Mouse (Mus musculus): ENCODE measurements around the gene Rhbg. TPM values are rescaled to one million over a fixed set of nuclear protein-coding genes. Genes with fewer than 3 reads are reported as not detected.

The Rhbg gene
- polyA plus RNA-seq, 1 experiment: 0.08 TPM

- peak overlapping the region; percentile 57 for H3K4me3 ChIP-seq (replicated peaks; ENCODE audit: insufficient read depth, low read depth, low read length)
- no peaks in the 10 kb centered on the region for H3K27me3 ChIP-seq (ENCODE audit: control insufficient read depth, insufficient read depth, low read length)
- peak overlapping the region; percentile 76 for H3K27ac ChIP-seq (ENCODE audit: insufficient read depth, low read length)
- DNase-seq: peak; percentile 56 to 73
- 2% methylated on average over 61 of the region's 61 CpGs for WGBS
- H3K4me1 ChIP-seq (ENCODE audit: control insufficient read depth, insufficient read depth, low read length): peaks cover 21% of the 10 kb centered on the region
- TF ChIP-seq CTCF (IDR thresholded peaks at IDR 0.05; ENCODE audit: borderline replicate concordance, insufficient read depth, low read depth, low read length): no peak
- TF ChIP-seq POLR2A (IDR thresholded peaks at IDR 0.05; ENCODE audit: borderline replicate concordance, insufficient read depth, low read length): no peak
These were observed 54.1 kb downstream of the Rhbg start for GRCm38 (mm10) chr3:88200161-88200971.

DNA sequence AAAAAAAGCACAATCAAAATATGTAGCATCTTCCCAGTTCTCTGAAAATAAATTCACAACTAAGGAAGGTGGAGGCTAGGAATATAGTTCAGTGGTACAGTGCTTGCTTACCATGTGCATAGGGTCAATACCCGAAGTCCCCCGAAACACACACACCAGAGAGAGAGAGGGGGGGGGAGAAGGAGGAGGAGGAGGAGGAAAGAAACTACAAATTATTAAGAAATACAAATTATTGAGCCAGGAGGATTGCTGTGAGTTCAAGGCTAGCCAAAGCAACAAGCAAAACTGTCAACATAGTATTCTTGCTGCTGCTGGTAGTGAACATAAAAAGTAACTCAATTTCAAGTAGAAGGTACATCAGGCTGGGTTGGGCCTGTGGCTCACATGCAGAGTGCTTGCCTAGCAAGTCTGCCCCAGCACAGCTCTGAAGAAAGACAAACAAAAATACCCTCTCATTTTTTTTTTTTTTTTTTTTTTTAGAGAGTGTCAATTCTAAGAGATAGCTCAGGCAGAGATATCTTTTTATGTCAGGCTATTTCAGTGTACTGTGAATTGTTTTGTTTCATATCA is 54.9 kb downstream of the Rhbg start:
- DNase-seq: no peak
- H3K27me3 ChIP-seq (ENCODE audit: control insufficient read depth, insufficient read depth, low read length): no peaks in the 10 kb centered on the region
- WGBS: 100% methylated on average over 2 of the region's 2 CpGs
- TF ChIP-seq CTCF (IDR thresholded peaks at IDR 0.05; ENCODE audit: borderline replicate concordance, insufficient read depth, low read depth, low read length) (no peak), POLR2A (IDR thresholded peaks at IDR 0.05; ENCODE audit: borderline replicate concordance, insufficient read depth, low read length) (no peak)
- H3K27ac ChIP-seq (ENCODE audit: insufficient read depth, low read length): no peak overlapping the region
- H3K4me1 ChIP-seq (ENCODE audit: control insufficient read depth, insufficient read depth, low read length): peaks cover 21% of the 10 kb centered on the region
- H3K4me3 ChIP-seq (replicated peaks; ENCODE audit: insufficient read depth, low read depth, low read length): no peak overlapping the region

- Histone ChIP-seq H3K27me3 (ENCODE audit: control insufficient read depth, insufficient read depth, low read length) (no peaks in the 10 kb centered on the region), H3K27ac (ENCODE audit: insufficient read depth, low read length) (no peak overlapping the region), H3K4me1 (ENCODE audit: control insufficient read depth, insufficient read depth, low read length) (peaks cover 16% of the 10 kb centered on the region), H3K4me3 (replicated peaks; ENCODE audit: insufficient read depth, low read depth, low read length) (no peak overlapping the region)
- TF ChIP-seq CTCF (IDR thresholded peaks at IDR 0.05; ENCODE audit: borderline replicate concordance, insufficient read depth, low read depth, low read length): no peak
- WGBS: 70% methylated on average over 9 of the region's 9 CpGs
- no peak for DNase-seq
These were observed 55.9 kb downstream of the Rhbg start for GRCm38 (mm10) chr3:88198505-88199020.

- H3K27me3 ChIP-seq (ENCODE audit: control insufficient read depth, insufficient read depth, low read length): no peaks in the 10 kb centered on the region
- 81% methylated on average over 10 of the region's 10 CpGs for WGBS
- TF ChIP-seq CTCF (IDR thresholded peaks at IDR 0.05; ENCODE audit: borderline replicate concordance, insufficient read depth, low read depth, low read length): no peak
- no peak for TF ChIP-seq POLR2A (IDR thresholded peaks at IDR 0.05; ENCODE audit: borderline replicate concordance, insufficient read depth, low read length)
- H3K4me3 ChIP-seq (replicated peaks; ENCODE audit: insufficient read depth, low read depth, low read length): no peak overlapping the region
- H3K4me1 ChIP-seq (ENCODE audit: control insufficient read depth, insufficient read depth, low read length): peaks cover 12% of the 10 kb centered on the region
- H3K27ac ChIP-seq (ENCODE audit: insufficient read depth, low read length): no peak overlapping the region
- no peak for DNase-seq
These were observed 56.6 kb downstream of the Rhbg start for GRCm38 (mm10) chr3:88197741-88198504.

Other genes with a start within 250 kb of the Rhbg start
- 103 and 112 TPM in 2 replicates for gene Hapln2, start 227.1 kb downstream of the Rhbg start, polyA plus RNA-seq (2012; rRNA removed)
- gene Gpatch4, start 211.6 kb downstream of the Rhbg start, polyA plus RNA-seq (2012; rRNA removed): 11.4 and 14.4 TPM in 2 replicates
- 118 and 120 TPM in 2 replicates for gene Naxe, start 196.2 kb downstream of the Rhbg start, polyA plus RNA-seq (2012; rRNA removed)
- gene Ttc24, start 176.4 kb downstream of the Rhbg start, polyA plus RNA-seq (2012; rRNA removed): not detected in 2 replicates
- gene Iqgap3, start 172.7 kb downstream of the Rhbg start, polyA plus RNA-seq (2012; rRNA removed): 0.11 and 0.14 TPM in 2 replicates
- gene Mef2d, start 112.3 kb downstream of the Rhbg start, polyA plus RNA-seq (2012; rRNA removed): 102 and 116 TPM in 2 replicates
- gene Gm38392, start 32.5 kb upstream of the Rhbg start, polyA plus RNA-seq (2012; rRNA removed): 0.10 TPM in 1 of 2 replicates, not detected in the other
- 4.0 and 4.2 TPM in 2 replicates for gene Tsacc, start 42.3 kb upstream of the Rhbg start, polyA plus RNA-seq (2012; rRNA removed)
- 189 and 197 TPM in 2 replicates for gene Cct3, start 42.4 kb upstream of the Rhbg start, polyA plus RNA-seq (2012; rRNA removed)
- gene Glmp, start 70.3 kb upstream of the Rhbg start, polyA plus RNA-seq (2012; rRNA removed): 109 and 110 TPM in 2 replicates
- 0.81 and 1.3 TPM in 2 replicates for gene Tmem79, start 81.4 kb upstream of the Rhbg start, polyA plus RNA-seq (2012; rRNA removed)
- 103 and 115 TPM in 2 replicates for gene Smg5, start 81.6 kb upstream of the Rhbg start, polyA plus RNA-seq (2012; rRNA removed)
- 74.2 and 81.5 TPM in 2 replicates for gene Paqr6, start 109.9 kb upstream of the Rhbg start, polyA plus RNA-seq (2012; rRNA removed)
- 0.41 and 0.65 TPM in 2 replicates for gene Bglap3, start 118.0 kb upstream of the Rhbg start, polyA plus RNA-seq (2012; rRNA removed)
- 2.1 TPM in 1 of 2 replicates, not detected in the other for gene Bglap2, start 124.0 kb upstream of the Rhbg start, polyA plus RNA-seq (2012; rRNA removed)
- gene Bglap, start 129.8 kb upstream of the Rhbg start, polyA plus RNA-seq (2012; rRNA removed): 0.57 TPM in 1 of 2 replicates, not detected in the other
- 13.8 and 14.5 TPM in 2 replicates for gene Pmf1, start 155.6 kb upstream of the Rhbg start, polyA plus RNA-seq (2012; rRNA removed)
- 57.6 and 61.2 TPM in 2 replicates for gene Slc25a44, start 170.4 kb upstream of the Rhbg start, polyA plus RNA-seq (2012; rRNA removed)
- 31.6 and 31.8 TPM in 2 replicates for gene Sema4a, start 206.5 kb upstream of the Rhbg start, polyA plus RNA-seq (2012; rRNA removed)